Mouse (Mus musculus) kidney, adult 8-10 months (tissue): Measurements from ENCODE around the gene Shd.
A peak's percentile ranks its signal among the peaks of the same experiment; 100 is the strongest.
"Not testable (repeated sequence)": the region's sequence is repeated elsewhere in the genome, so short reads cannot be mapped to it uniquely, and the experiment has no call there.

Experiments used
- DNase-seq, 2 experiments: peaks; one replicate each; pipeline ENCODE4 v3.0.0; 2022

The Shd gene

GRCm38 (mm10) chr17:55969966-55970891, at the start of gene Shd:
Shd (plus strand) TSS chr17:55970467.
- DNase-seq: no peak

DNA sequence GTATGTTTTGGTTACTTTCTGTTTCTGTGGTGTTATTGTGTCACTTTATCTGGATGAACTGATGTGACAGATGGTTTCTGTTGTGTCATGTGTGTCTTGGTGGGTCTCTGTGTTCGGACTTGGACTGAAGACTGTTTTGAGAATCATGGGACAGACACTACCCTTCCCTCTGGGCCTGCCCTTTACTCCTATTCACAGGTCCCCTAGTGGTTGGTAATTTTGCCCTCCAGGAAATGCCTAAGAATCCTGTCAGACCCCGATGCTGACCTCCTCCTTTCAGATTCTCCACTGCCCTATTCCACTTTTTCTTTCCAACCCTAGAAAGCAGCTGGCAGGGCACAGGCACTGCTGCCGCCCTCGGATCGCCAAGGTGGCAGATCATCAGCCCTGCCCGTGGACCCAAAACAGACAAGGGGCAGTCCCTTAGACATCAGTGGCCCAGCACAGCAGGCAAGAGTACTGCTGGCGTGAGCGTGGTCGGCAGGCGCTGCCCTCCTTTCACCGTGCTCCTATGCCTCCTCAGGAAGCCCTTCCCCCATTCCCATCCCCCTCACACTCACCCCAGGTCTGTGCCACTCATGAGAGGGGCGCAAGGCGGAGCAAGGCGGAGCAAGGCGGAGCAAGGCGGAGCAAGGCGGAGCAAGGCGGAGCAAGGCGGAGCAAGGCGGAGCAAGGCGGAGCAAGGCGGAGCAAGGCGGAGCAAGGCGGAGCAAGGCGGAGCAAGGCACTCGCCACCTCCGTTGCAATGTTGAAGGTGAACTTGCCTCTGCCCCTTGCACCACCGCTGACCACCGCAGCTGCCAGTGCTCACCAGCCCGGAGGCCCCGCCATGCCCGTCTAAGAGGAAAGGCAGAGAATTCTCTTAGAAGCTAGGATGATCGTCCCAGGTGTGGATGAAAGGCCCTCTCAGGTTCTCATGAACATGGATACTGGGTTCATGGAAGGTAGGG, 38.4 kb upstream of the Shd start:
- peak; percentile 64 to 65 for DNase-seq

GRCm38 (mm10) chr17:55932635-55933034, 37.6 kb upstream of the Shd start:
- DNase-seq: no peak

GRCm38 (mm10) chr17:55933191-55933590, 37.1 kb upstream of the Shd start:
- no peak for DNase-seq

DNA sequence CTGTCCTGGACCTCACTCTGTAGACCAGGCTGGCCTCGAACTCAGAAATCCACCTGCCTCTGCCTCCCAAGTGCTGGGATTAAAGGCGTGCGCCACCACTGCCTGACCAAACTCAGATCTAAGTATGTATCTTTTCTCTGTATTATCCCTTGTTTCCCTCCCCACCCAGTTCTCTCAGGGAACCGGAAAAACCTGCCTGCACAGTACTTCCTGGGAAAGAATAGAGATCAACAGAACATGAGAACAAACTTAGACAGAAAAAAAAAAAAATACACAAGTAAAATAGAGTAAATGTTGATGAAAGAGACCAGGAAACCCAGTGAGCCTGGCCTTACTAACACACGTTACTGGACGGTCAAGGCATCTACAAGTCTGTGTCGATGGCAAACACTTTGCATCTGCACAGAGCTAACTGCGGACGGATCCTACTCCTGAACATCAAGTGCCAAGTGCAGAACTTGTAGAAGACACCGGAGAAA, 25.8 kb upstream of the Shd start:
- DNase-seq: not testable (repeated sequence)

DNA sequence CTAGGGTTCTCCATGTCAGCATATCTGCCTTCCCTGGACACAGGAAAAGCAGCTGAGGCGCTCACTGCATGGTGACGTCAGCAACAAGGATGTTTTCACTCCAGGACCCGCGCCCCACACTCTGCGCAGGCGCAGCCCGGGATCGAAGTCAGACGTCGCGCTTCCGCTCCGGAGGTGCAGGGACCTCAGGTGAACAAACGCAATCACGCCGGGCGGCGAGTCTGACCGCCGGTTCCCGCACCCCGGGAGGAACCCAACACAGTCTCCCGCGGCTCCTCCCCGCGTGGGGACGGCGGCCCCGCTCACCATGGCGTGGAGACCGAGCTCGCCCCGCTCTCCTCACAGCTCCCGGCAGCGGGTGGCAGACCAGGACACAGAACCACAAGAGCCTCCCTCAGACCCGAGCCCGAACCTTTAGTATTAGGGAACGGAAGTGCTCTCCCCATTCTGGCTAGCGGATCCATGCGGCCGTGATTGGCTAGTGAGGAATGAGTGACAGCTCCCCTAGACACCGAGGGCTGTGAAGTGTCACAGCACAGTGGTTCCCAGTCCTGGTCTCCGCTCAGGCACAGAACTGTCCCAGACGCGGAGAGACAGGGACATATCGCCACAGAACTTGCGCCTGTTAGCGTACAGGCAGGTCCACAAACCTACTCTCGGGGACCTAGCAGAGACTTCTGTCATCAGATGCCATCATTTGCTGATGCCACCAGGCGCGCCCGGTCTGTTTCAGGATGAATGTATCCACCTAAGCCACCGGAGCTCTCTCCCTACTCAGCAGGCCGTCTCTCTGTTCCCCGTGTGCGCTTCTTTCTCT, 25.2 kb upstream of the Shd start:
- peak; percentile 96 for DNase-seq

DNA sequence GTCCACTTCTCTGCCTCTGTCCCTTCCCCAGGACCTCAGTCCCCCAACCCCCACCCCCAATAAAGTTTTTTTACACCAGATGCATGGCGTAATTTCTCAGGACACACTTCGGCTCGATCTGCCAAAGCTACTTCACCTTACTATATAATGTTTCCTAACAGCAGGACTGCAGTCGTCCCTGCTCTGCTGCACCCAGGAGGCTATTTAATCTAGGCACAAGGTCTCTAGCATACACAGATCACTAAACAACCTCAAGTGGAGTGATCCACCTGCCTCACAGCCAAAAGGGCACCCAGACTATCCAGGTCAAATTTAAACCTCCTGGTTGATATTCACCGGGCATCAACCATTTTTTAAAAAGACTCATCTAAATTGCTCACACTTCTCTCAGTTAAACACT, 24.6 kb upstream of the Shd start:
- DNase-seq: no peak

DNA sequence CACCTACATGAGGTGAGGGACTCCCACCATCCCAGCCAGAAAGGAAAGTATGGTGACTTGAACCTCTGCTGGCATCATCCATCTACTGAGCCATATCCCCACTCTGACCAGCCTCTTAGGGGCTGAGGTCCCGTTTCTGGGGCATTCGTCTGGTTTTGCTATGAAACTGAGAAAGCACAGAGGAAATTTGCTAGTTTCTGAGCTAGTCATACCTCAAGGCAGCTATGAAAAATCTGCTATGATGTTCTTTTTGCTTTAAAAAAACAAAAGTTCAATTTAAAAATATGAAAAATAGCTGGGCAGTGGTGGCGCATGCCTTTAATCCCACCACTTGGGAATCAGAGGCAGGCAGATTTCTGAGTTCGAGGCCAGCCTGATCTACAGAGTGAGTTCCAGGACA, 21.6 kb upstream of the Shd start:
- DNase-seq: no peak

- no peak for DNase-seq
Observed at GRCm38 (mm10) chr17:55949400-55949799, 20.9 kb upstream of the Shd start, which contains the start of gene Zfp119b. Zfp119b (minus strand) TSS chr17:55949500.

DNA sequence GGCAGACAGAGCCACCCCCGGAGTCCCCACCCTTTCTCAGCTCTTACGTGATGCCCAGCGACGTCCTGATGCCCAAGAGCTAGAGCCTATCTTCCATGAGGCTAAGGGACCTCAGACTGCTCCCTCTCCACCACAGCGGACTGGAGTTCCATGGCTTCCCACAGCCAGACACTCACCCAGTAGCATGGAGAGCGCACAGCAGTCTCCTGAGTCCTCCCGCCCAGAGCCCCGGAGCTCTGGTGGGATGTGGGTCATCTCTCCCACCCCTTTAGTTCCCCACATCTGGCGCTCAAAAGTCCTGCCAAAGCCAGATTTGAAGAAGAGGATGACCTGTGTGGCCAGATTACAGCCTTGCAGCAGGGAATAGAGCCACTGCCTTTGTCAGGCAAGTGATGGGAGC, 19.7 kb upstream of the Shd start:
- DNase-seq: no peak

- DNase-seq: no peak
Observed at GRCm38 (mm10) chr17:55952041-55952440, 18.2 kb upstream of the Shd start.

DNA sequence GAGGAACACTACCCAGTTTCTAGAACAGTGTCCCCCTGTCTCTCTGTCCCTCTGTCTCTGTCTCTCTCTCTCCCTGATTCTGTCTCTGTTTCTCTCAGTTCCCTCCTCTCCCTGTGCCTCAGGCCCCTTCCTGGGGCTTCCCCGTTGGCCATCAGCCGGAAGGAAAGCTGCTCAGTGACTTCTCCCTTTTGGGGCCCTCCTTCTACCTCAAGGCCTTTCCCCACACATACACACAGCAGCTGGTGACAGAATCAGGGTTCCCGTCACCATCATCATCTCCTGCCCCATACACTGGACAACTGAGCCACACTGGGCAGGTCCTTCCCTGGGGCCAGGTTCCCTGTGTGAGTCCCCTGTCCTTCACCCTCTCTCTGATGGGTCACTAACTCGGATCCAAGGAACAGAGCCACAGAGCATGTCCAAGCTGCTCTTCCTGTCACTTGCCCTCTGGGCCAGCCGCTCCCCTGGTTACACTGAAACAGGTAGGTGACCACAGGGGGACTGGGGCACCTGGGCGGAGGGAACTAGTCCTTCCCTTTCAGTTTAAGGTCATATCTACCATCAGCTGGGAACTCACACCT, 17.7 kb upstream of the Shd start, which contains the start of gene Ebi3:
Ebi3 (plus strand) TSS at position 194 of the 581 bp plus-strand sequence.
- no peak for DNase-seq

- DNase-seq: no peak
Observed at GRCm38 (mm10) chr17:55953751-55954150, 16.5 kb upstream of the Shd start.

DNA sequence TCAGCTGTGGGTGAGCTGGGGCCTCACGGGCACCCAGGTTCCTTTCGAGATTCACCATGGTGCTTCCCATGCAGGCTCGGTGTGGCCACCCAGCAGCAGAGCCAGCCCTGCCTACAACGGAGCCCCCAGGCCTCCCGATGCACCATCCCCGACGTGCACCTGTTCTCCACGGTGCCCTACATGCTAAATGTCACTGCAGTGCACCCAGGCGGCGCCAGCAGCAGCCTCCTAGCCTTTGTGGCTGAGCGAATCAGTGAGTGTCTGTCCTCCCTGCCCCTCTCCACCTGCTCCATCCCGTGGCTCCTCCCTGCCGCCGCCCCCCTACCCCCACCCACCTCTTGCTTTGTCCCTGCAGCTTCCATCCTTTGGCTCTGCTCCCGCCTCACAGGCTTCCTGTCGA, 16.0 kb upstream of the Shd start:
- DNase-seq: no peak

DNA sequence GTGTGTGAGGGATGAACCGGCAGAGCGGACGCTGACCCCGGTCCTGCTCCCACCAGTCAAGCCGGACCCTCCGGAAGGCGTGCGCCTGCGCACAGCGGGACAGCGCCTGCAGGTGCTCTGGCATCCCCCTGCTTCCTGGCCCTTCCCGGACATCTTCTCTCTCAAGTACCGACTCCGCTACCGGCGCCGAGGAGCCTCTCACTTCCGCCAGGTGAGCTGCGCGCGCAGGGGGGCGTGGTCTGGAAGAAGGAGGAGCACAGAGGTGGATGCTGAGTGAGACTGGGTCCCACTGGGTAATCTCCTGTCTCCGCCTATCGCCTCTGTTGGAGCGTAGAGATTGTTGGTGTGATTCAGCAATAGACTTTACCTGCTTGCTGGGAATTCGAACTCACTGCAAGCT, 14.1 kb upstream of the Shd start:
- peak; percentile 80 to 83 for DNase-seq

GRCm38 (mm10) chr17:55956591-55956990, 13.7 kb upstream of the Shd start:
- no peak for DNase-seq

GRCm38 (mm10) chr17:55957168-55957567, 13.1 kb upstream of the Shd start:
- DNase-seq: peak; percentile 49 to 78

- DNase-seq: no peak
Observed at GRCm38 (mm10) chr17:55957726-55958583, 12.3 kb upstream of the Shd start.

DNA sequence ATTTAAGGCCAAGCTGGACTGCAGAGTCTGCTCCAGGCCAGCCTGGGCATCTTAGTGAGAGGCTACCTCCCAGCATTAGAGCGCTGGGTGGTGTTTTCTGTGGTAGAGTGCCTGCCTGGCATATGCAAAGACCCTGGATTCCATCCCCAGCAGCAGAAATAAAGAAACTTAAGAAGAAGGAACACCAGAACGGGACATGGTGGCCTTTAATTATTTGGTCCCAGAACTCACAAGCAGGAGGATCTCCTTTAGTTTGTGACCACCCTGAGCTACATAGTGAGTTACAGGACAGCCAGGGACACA, 11.7 kb upstream of the Shd start:
- DNase-seq: no peak

DNA sequence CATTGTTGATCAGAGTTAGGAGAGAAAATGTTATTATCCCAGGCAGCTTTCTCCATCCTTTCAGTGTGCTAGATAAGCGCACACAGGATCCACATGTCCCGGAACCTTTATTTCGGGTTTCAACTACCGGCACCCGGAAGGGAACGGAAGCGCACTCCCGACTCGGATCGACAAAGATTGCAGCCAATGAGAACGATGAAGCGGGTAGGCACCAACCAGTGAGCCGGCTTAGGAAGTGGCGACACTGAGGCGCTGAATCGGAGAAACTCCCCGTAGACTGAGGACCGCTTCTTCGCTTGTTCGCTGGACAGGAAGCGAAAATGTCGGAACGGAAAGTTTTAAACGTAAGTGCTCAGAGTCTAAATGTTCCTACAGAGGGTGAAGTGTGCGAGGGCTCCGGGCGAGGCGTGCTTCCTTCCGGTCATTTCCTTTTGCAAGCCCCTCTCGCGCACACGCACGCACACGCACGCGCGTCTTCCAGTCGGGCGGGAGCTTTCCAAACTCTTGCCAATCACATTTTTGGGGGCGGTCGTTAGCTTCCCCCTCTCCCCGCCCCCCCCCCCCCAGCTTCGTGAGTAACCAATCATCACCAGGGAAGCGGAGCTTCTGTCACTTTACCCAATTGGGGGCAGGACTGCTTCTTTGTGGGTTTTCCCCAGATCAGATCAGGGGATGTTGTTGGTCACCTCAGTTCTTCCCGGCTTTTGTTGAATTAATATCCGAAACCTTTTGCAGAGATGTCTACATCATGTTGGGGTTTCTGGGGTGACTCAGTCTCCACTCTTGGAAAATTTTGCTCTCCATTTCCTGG, 11.1 kb upstream of the Shd start, which contains the start of gene Yju2:
Yju2 (plus strand) TSS at position 182 of the 811 bp plus-strand sequence.
- peak; percentile 94 for DNase-seq
